Mouse (Mus musculus) hindbrain, embryonic 16.5 days (tissue): ENCODE measurements around the gene 4930564D02Rik. TPM values are rescaled to one million over a fixed set of nuclear protein-coding genes. Genes with fewer than 3 reads are reported as not detected.
A peak's percentile ranks its signal among the peaks of the same experiment; 100 is the strongest.

Experiments
- ATAC-seq: fragments of 200-750 bp; cut with Nextera tagmentation; 2 replicates; pipeline ENCODE4 v1.8.0; 2017; ENCODE audit warnings: moderate TSS enrichment, moderate library complexity
- H3K27ac ChIP-seq: fragments of 300-500 bp; sonication (generic); 2 replicates; pipeline ENCODE4 v1.5.1; 2014; ENCODE audit warnings: low read depth, mild to moderate bottlenecking, control low read depth, low read length, moderate library complexity
- H3K27me3 ChIP-seq: fragments of 300-500 bp; sonication (generic); replicated peaks from 2 replicates; pipeline ENCODE4 v1.6.1; 2014; ENCODE audit warnings: low read length; ENCODE audit not compliant: control insufficient read depth, insufficient read depth
- H3K36me3 ChIP-seq: fragments of 300-500 bp; sonication (generic); 2 replicates; pipeline ENCODE4 v1.6.1; 2014; ENCODE audit warnings: mild to moderate bottlenecking, low read length, moderate library complexity, mixed read lengths; ENCODE audit not compliant: control insufficient read depth, insufficient read depth
- H3K4me1 ChIP-seq: fragments of 300-500 bp; sonication (generic); 2 replicates; pipeline ENCODE4 v1.6.1; 2014; ENCODE audit warnings: low read depth, low read length; ENCODE audit not compliant: control insufficient read depth, insufficient read depth
- H3K4me2 ChIP-seq: fragments of 300-500 bp; sonication (generic); 2 replicates; pipeline ENCODE4 v1.6.1; 2014; ENCODE audit warnings: mild to moderate bottlenecking, low read length, control low read depth, moderate library complexity
- H3K4me3 ChIP-seq: fragments of 300-500 bp; sonication (generic); 2 replicates; pipeline ENCODE4 v1.5.1; 2014; ENCODE audit warnings: mild to moderate bottlenecking, low read length, control low read depth, moderate library complexity
- H3K9ac ChIP-seq: fragments of 300-500 bp; sonication (generic); 2 replicates; pipeline ENCODE4 v1.6.1; 2014; ENCODE audit warnings: low read depth, mild to moderate bottlenecking, control low read depth, low read length, moderate library complexity
- H3K9me3 ChIP-seq: fragments of 300-500 bp; sonication (generic); 2 replicates; pipeline ENCODE4 v1.6.1; 2014; ENCODE audit warnings: mild to moderate bottlenecking, low read length, moderate library complexity; ENCODE audit not compliant: control insufficient read depth
- WGBS: fragments of 180-500 bp; shearing (Covaris S2); extraction: QIAGEN DNeasy Blood & Tissue Kit; methylation state at CpG from one replicate; pipeline ENCODE4 v1.1.7; 2014; 5-methylcytosine and 5-hydroxymethylcytosine counted together
- polyA plus RNA-seq: library from polyadenylated mRNA; unstranded; fragments of >200 nt; fragmentation: Nextera tagmentation; extraction: Ambion mirVana; gene quantifications from 2 replicates; pipeline ENCODE4 v1.2.1, GENCODE M21; 2015

4930564D02Rik gene
- polyA plus RNA-seq, 1 experiment from 2014 or later: not detected

- Histone ChIP-seq H3K4me3 (no peak overlapping the region), H3K36me3 (no peaks in the 10 kb centered on the region), H3K27ac (no peak overlapping the region), H3K9me3 (no peaks in the 10 kb centered on the region), H3K4me1 (no peaks in the 10 kb centered on the region), H3K27me3 (no peaks in the 10 kb centered on the region), H3K4me2 (no peak overlapping the region), H3K9ac (no peak overlapping the region)
- 72% methylated on average over 8 of the region's 8 CpGs for WGBS
- ATAC-seq: no peak
Observed at GRCm38 (mm10) chr3:105070553-105070952, 3.9 kb downstream of the 4930564D02Rik start.

- H3K9me3 ChIP-seq: no peaks in the 10 kb centered on the region
- 94% methylated on average over 5 of the region's 5 CpGs for WGBS
- no peak overlapping the region for H3K27ac ChIP-seq
- ATAC-seq: no peak
- H3K4me1 ChIP-seq: no peaks in the 10 kb centered on the region
- H3K4me2 ChIP-seq: no peak overlapping the region
- no peaks in the 10 kb centered on the region for H3K36me3 ChIP-seq
- no peaks in the 10 kb centered on the region for H3K27me3 ChIP-seq
- H3K4me3 ChIP-seq: no peak overlapping the region
- H3K9ac ChIP-seq: no peak overlapping the region
Observed at GRCm38 (mm10) chr3:105071251-105071650, 4.6 kb downstream of the 4930564D02Rik start.

GRCm38 (mm10) chr3:105072536-105072935, 5.9 kb downstream of the 4930564D02Rik start:
- Histone ChIP-seq H3K9ac (no peak overlapping the region), H3K27me3 (no peaks in the 10 kb centered on the region), H3K4me2 (no peak overlapping the region), H3K9me3 (no peaks in the 10 kb centered on the region), H3K36me3 (no peaks in the 10 kb centered on the region), H3K27ac (no peak overlapping the region), H3K4me1 (no peaks in the 10 kb centered on the region), H3K4me3 (no peak overlapping the region)
- no peak for ATAC-seq
- 96% methylated on average over 10 of the region's 10 CpGs for WGBS

GRCm38 (mm10) chr3:105075796-105076195, 9.2 kb downstream of the 4930564D02Rik start:
- WGBS: 95% methylated on average over 5 of the region's 5 CpGs
- no peak overlapping the region for H3K27ac ChIP-seq
- no peak for ATAC-seq
- H3K27me3 ChIP-seq: no peaks in the 10 kb centered on the region
- H3K4me2 ChIP-seq: no peak overlapping the region
- H3K9me3 ChIP-seq: no peaks in the 10 kb centered on the region
- no peak overlapping the region for H3K4me3 ChIP-seq
- no peaks in the 10 kb centered on the region; the same call in 1 of the 2 replicates for H3K4me1 ChIP-seq
- H3K36me3 ChIP-seq: no peaks in the 10 kb centered on the region
- H3K9ac ChIP-seq: no peak overlapping the region

GRCm38 (mm10) chr3:105078231-105078826, 11.7 kb downstream of the 4930564D02Rik start:
- Histone ChIP-seq H3K4me2 (no peak overlapping the region), H3K27ac (no peak overlapping the region), H3K4me1 (no peaks in the 10 kb centered on the region; the same call in 1 of the 2 replicates), H3K9ac (no peak overlapping the region), H3K9me3 (no peaks in the 10 kb centered on the region), H3K36me3 (no peaks in the 10 kb centered on the region), H3K27me3 (no peaks in the 10 kb centered on the region), H3K4me3 (no peak overlapping the region)
- ATAC-seq: peak; percentile 98
- WGBS: 21% methylated on average over 7 of the region's 7 CpGs

- Histone ChIP-seq H3K36me3 (no peaks in the 10 kb centered on the region), H3K4me2 (no peak overlapping the region)
- WGBS: 77% methylated on average over 3 of the region's 3 CpGs
Observed at GRCm38 (mm10) chr3:105087344-105087743, 20.7 kb downstream of the 4930564D02Rik start.

GRCm38 (mm10) chr3:105088638-105089037, 22.0 kb downstream of the 4930564D02Rik start:
- Histone ChIP-seq H3K36me3 (no peaks in the 10 kb centered on the region), H3K27me3 (no peaks in the 10 kb centered on the region), H3K4me2 (no peak overlapping the region), H3K27ac (no peak overlapping the region), H3K9me3 (no peaks in the 10 kb centered on the region), H3K4me1 (no peaks in the 10 kb centered on the region; the same call in 1 of the 2 replicates), H3K9ac (no peak overlapping the region), H3K4me3 (no peak overlapping the region)
- WGBS: 92% methylated on average over 2 of the region's 2 CpGs
- no peak for ATAC-seq

More at GRCm38 (mm10) chr3:105087344-105087743, 20.7 kb downstream of the 4930564D02Rik start:
- Histone ChIP-seq H3K4me3 (no peak overlapping the region), H3K9me3 (no peaks in the 10 kb centered on the region), H3K9ac (no peak overlapping the region), H3K27me3 (no peaks in the 10 kb centered on the region), H3K4me1 (no peaks in the 10 kb centered on the region), H3K27ac (no peak overlapping the region)
- no peak for ATAC-seq

- Histone ChIP-seq H3K27ac (no peak overlapping the region), H3K9me3 (no peaks in the 10 kb centered on the region), H3K4me1 (no peaks in the 10 kb centered on the region; the same call in 1 of the 2 replicates), H3K27me3 (no peaks in the 10 kb centered on the region), H3K4me2 (no peak overlapping the region), H3K36me3 (no peaks in the 10 kb centered on the region), H3K9ac (no peak overlapping the region), H3K4me3 (no peak overlapping the region)
- WGBS: 96% methylated on average over 7 of the region's 7 CpGs
- ATAC-seq: no peak
Observed at GRCm38 (mm10) chr3:105090147-105090546, 23.5 kb downstream of the 4930564D02Rik start.

- 41% methylated on average over 3 of the region's 3 CpGs for WGBS
- H3K9ac ChIP-seq: no peak overlapping the region
- no peak overlapping the region for H3K27ac ChIP-seq
- no peaks in the 10 kb centered on the region for H3K36me3 ChIP-seq
- no peak overlapping the region for H3K4me2 ChIP-seq
- H3K4me3 ChIP-seq: no peak overlapping the region
- H3K9me3 ChIP-seq: no peaks in the 10 kb centered on the region
- no peaks in the 10 kb centered on the region for H3K27me3 ChIP-seq
- no peaks in the 10 kb centered on the region; the same call in 1 of the 2 replicates for H3K4me1 ChIP-seq
- ATAC-seq: peak; percentile 53
Observed at GRCm38 (mm10) chr3:105090981-105091380, 24.3 kb downstream of the 4930564D02Rik start.
